ENCODE assay signal across 17 mouse cellular contexts in genomic region chr5:38359716-38360115, GRCm38 (mm10). TPM values are rescaled to one million over a fixed set of nuclear protein-coding genes. Genes with fewer than 3 reads are reported as not detected.
"Had no signal": no experiment of that assay in that cellular context is flagged by ENCODE, and none has a peak within 500 bp of the region (broad histone marks: within the 10 kb centered on the region; RNA-seq: fewer than 3 reads in every experiment).

No protein-coding gene starts in this region.

- DNase-seq: gastrocnemius, adult 2 months; gastrocnemius, postnatal 10 days; gastrocnemius, postnatal 25 days; heart, adult 18-20 months; heart, postnatal 10 days; heart, postnatal 4 days; kidney, adult 18-20 months; kidney, adult 8-10 months; kidney, postnatal 10 days; kidney, postnatal 25 days; kidney, postnatal 4 days; liver; liver, embryonic 13.5 days had no signal

RNA-seq across cellular contexts. Expression of gene Drd5, which starts 40.5 kb away (rescaled TPM):
- total RNA-seq: gastrocnemius, adult 2 months; gastrocnemius, postnatal 10 days; gastrocnemius, postnatal 25 days; gastrocnemius, postnatal 4 days; granulocyte monocyte progenitor cell, adult 5-6 weeks; heart, adult 18-20 months; heart, adult 8-10 months; heart, postnatal 10 days; heart, postnatal 25 days; heart, postnatal 4 days had no signal
